Mouse (Mus musculus) macrophage (primary cell): ENCODE measurements around the gene Olfr685. TPM values are rescaled to one million over a fixed set of nuclear protein-coding genes. Genes with fewer than 3 reads are reported as not detected.

Source experiments
- H3K27ac ChIP-seq: fragments of 350-480 bp; formaldehyde crosslinking; 2 replicates; pipeline ENCODE4 v1.9.0; 2021
- H3K36me3 ChIP-seq: fragments of 350-480 bp; formaldehyde crosslinking; 2 replicates; pipeline ENCODE4 v1.9.0; 2021; ENCODE audit errors: inconsistent target
- H3K4me3 ChIP-seq: fragments of 350-480 bp; formaldehyde crosslinking; 2 replicates; pipeline ENCODE4 v1.9.0; 2021; ENCODE audit errors: inconsistent target
- H3K79me2 ChIP-seq: fragments of 350-480 bp; formaldehyde crosslinking; 2 replicates; pipeline ENCODE4 v1.9.0; 2021; ENCODE audit errors: inconsistent target
- WGBS: methylation state at CpG from one replicate; pipeline ENCODE4 v1.1.7; 2026; ENCODE audit warnings: inconsistent platforms; ENCODE audit not compliant: missing documents; 5-methylcytosine and 5-hydroxymethylcytosine counted together
- polyA plus RNA-seq: library from polyadenylated mRNA; stranded (reverse); fragments of 250-400 nt; gene quantifications from 3 replicates; pipeline ENCODE4 v1.2.4, GENCODE M21; 2018; ENCODE audit warnings: inconsistent platforms
- total RNA-seq, 78 experiments: library from RNA; depleted of rRNA; stranded (reverse); fragments of 250-400 nt; gene quantifications; 1 replicate in 9 of 78; 2 replicates in 24 of 78; 3 replicates in 43 of 78; 4 replicates in 2 of 78; pipeline ENCODE4 v1.2.4; 2018; ENCODE audit warnings: inconsistent platforms in 56 of 78

Gene Olfr685
- total RNA-seq (2018; cell fraction: chromatin; rRNA removed): not detected
- not detected for total RNA-seq (2018; cell fraction: cytosol; rRNA removed)
- total RNA-seq (2018; cell fraction: nucleus; rRNA removed): not detected
- polyA plus RNA-seq: not detected in 3 replicates

GRCm38 (mm10) chr7:105185912-105186311 is at the start of gene Olfr685:
Gene Olfr685 (minus strand): TSS chr7:105186012.
- no peaks in the 10 kb centered on the region for H3K36me3 ChIP-seq

GRCm38 (mm10) chr7:105229386-105229785 is 43.6 kb upstream of the Olfr685 start:
- Histone ChIP-seq H3K4me3 (no peak overlapping the region), H3K79me2 (no peaks in the 10 kb centered on the region), H3K27ac (no peak overlapping the region), H3K36me3 (no peaks in the 10 kb centered on the region)
- 87% methylated on average over 2 of the region's 2 CpGs for WGBS

More at GRCm38 (mm10) chr7:105185912-105186311, at the start of gene Olfr685:
- 89% methylated on average over 1 of the region's 1 CpGs for WGBS
- Histone ChIP-seq H3K4me3 (no peak within 1 kb of the TSS), H3K27ac (no peak within 1 kb of the TSS), H3K79me2 (no peaks in the 10 kb centered on the region)

GRCm38 (mm10) chr7:105228138-105228537 is 42.3 kb upstream of the Olfr685 start:
- H3K36me3 ChIP-seq: no peaks in the 10 kb centered on the region
- H3K79me2 ChIP-seq: no peaks in the 10 kb centered on the region
- H3K27ac ChIP-seq: no peak overlapping the region
- no peak overlapping the region for H3K4me3 ChIP-seq
- WGBS: 78% methylated on average over 1 of the region's 1 CpGs

GRCm38 (mm10) chr7:105226703-105227102 is 40.9 kb upstream of the Olfr685 start:
- Histone ChIP-seq H3K36me3 (no peaks in the 10 kb centered on the region), H3K4me3 (no peak overlapping the region), H3K27ac (no peak overlapping the region), H3K79me2 (no peaks in the 10 kb centered on the region)

GRCm38 (mm10) chr7:105226072-105226471 is 40.3 kb upstream of the Olfr685 start:
- Histone ChIP-seq H3K27ac (no peak overlapping the region), H3K36me3 (no peaks in the 10 kb centered on the region), H3K79me2 (no peaks in the 10 kb centered on the region), H3K4me3 (no peak overlapping the region)

GRCm38 (mm10) chr7:105218281-105218680 is 32.5 kb upstream of the Olfr685 start:
- H3K79me2 ChIP-seq: no peaks in the 10 kb centered on the region
- 96% methylated on average over 4 of the region's 4 CpGs for WGBS
- H3K27ac ChIP-seq: no peak overlapping the region
- H3K36me3 ChIP-seq: no peaks in the 10 kb centered on the region
- H3K4me3 ChIP-seq: no peak overlapping the region

GRCm38 (mm10) chr7:105214761-105215160 is 28.9 kb upstream of the Olfr685 start:
- Histone ChIP-seq H3K79me2 (no peaks in the 10 kb centered on the region), H3K4me3 (no peak overlapping the region), H3K36me3 (no peaks in the 10 kb centered on the region), H3K27ac (no peak overlapping the region)
- WGBS: 50% methylated on average over 1 of the region's 1 CpGs

GRCm38 (mm10) chr7:105207385-105207784 is 21.6 kb upstream of the Olfr685 start, which contains the start of gene Olfr686:
Gene Olfr686 (minus strand): TSS chr7:105207485.
- no peak within 1 kb of the TSS for H3K27ac ChIP-seq
- H3K36me3 ChIP-seq: no peaks in the 10 kb centered on the region
- no peak within 1 kb of the TSS for H3K4me3 ChIP-seq
- H3K79me2 ChIP-seq: no peaks in the 10 kb centered on the region

- H3K27ac ChIP-seq: no peak overlapping the region
- no peaks in the 10 kb centered on the region for H3K36me3 ChIP-seq
- no peak overlapping the region for H3K4me3 ChIP-seq
- no peaks in the 10 kb centered on the region for H3K79me2 ChIP-seq
- WGBS: 50% methylated on average over 4 of the region's 4 CpGs
Measured at GRCm38 (mm10) chr7:105170773-105171172, 15.0 kb downstream of the Olfr685 start.

GRCm38 (mm10) chr7:105163553-105163952 is 22.3 kb downstream of the Olfr685 start, which contains the start of gene Olfr684:
Gene Olfr684 (minus strand): TSS chr7:105163653.
- Histone ChIP-seq H3K4me3 (no peak within 1 kb of the TSS), H3K79me2 (no peaks in the 10 kb centered on the region), H3K36me3 (no peaks in the 10 kb centered on the region), H3K27ac (no peak within 1 kb of the TSS)
- 69% methylated on average over 1 of the region's 1 CpGs for WGBS

GRCm38 (mm10) chr7:105146912-105147311 is 38.9 kb downstream of the Olfr685 start, which contains the start of gene Olfr683:
Gene Olfr683 (minus strand): TSS chr7:105147012.
- no peak within 1 kb of the TSS for H3K4me3 ChIP-seq
- H3K27ac ChIP-seq: no peak within 1 kb of the TSS
- WGBS: 64% methylated on average over 1 of the region's 1 CpGs
- H3K36me3 ChIP-seq: no peaks in the 10 kb centered on the region
- H3K79me2 ChIP-seq: no peaks in the 10 kb centered on the region

- Histone ChIP-seq H3K4me3 (no peak overlapping the region), H3K36me3 (no peaks in the 10 kb centered on the region), H3K27ac (no peak overlapping the region), H3K79me2 (no peaks in the 10 kb centered on the region)
- 40% methylated on average over 1 of the region's 2 CpGs for WGBS
Measured at GRCm38 (mm10) chr7:105141275-105141674, 44.5 kb downstream of the Olfr685 start.

Other genes starting within 250 kb of the Olfr685 start
- not detected in 3 replicates for gene Olfr670, start 223.4 kb downstream of the Olfr685 start, polyA plus RNA-seq
- gene Olfr671, start 206.9 kb downstream of the Olfr685 start, polyA plus RNA-seq: not detected in 3 replicates
- gene Olfr672, start 184.0 kb downstream of the Olfr685 start, polyA plus RNA-seq: not detected in 3 replicates
- gene Olfr675, start 157.6 kb downstream of the Olfr685 start, polyA plus RNA-seq: not detected in 3 replicates
- not detected in 3 replicates for gene Olfr676, start 153.3 kb downstream of the Olfr685 start, polyA plus RNA-seq
- not detected in 3 replicates for gene Olfr677, start 134.6 kb downstream of the Olfr685 start, polyA plus RNA-seq
- not detected in 3 replicates for gene Olfr678, start 121.5 kb downstream of the Olfr685 start, polyA plus RNA-seq
- not detected in 3 replicates for gene Olfr679, start 104.8 kb downstream of the Olfr685 start, polyA plus RNA-seq
- gene Olfr680-ps1, start 93.2 kb downstream of the Olfr685 start, polyA plus RNA-seq: not detected in 3 replicates
- gene Olfr681, start 69.2 kb downstream of the Olfr685 start, polyA plus RNA-seq: not detected in 3 replicates
- not detected in 3 replicates for gene Olfr683, start 39.0 kb downstream of the Olfr685 start, polyA plus RNA-seq
- gene Olfr684, start 22.4 kb downstream of the Olfr685 start, polyA plus RNA-seq: not detected in 3 replicates
- not detected in 3 replicates for gene Olfr686, start 21.5 kb upstream of the Olfr685 start, polyA plus RNA-seq
- gene Olfr688, start 102.1 kb upstream of the Olfr685 start, polyA plus RNA-seq: not detected in 3 replicates
- gene Olfr689, start 125.2 kb upstream of the Olfr685 start, polyA plus RNA-seq: not detected in 3 replicates
- gene Olfr690, start 148.1 kb upstream of the Olfr685 start, polyA plus RNA-seq: not detected in 3 replicates
- not detected in 3 replicates for gene Olfr691, start 156.3 kb upstream of the Olfr685 start, polyA plus RNA-seq
- gene Olfr692, start 182.2 kb upstream of the Olfr685 start, polyA plus RNA-seq: not detected in 3 replicates
- not detected in 3 replicates for gene Gm5901, start 189.0 kb upstream of the Olfr685 start, polyA plus RNA-seq
- gene Fam160a2, start 214.0 kb upstream of the Olfr685 start, polyA plus RNA-seq: 6.6 to 12.5 TPM (median 9.3 TPM) in 3 replicates
- not detected in 3 replicates for gene Cnga4, start 218.6 kb upstream of the Olfr685 start, polyA plus RNA-seq
- gene Cckbr, start 239.7 kb upstream of the Olfr685 start, polyA plus RNA-seq: not detected in 3 replicates